Mouse (Mus musculus) forebrain, embryonic 11.5 days (tissue): ENCODE data around the gene Pnkp. TPM values are rescaled to one million over a fixed set of nuclear protein-coding genes. Genes with fewer than 3 reads are reported as not detected.

ENCODE experiments used
- ATAC-seq: fragments of 200-750 bp; cut with Nextera tagmentation; replicated peaks from 2 replicates; pipeline ENCODE4 v1.8.0; 2017; ENCODE audit warnings: moderate TSS enrichment; ENCODE audit not compliant: low FRiP score
- DNase-seq: peaks from one replicate; pipeline ENCODE4 v3.0.0-alpha.2; 2017; ENCODE audit warnings: low spot score
- H3K27ac ChIP-seq: fragments of 300-500 bp; sonication (generic); 2 replicates; pipeline ENCODE4 v1.5.1; 2014; ENCODE audit warnings: low read depth, low read length
- H3K27me3 ChIP-seq: fragments of 300-500 bp; sonication (generic); 2 replicates; pipeline ENCODE4 v1.6.1; 2014; ENCODE audit warnings: mild to moderate bottlenecking, low read length, mixed read lengths; ENCODE audit not compliant: control insufficient read depth, insufficient read depth
- H3K36me3 ChIP-seq: fragments of 300-500 bp; sonication (generic); 2 replicates; pipeline ENCODE4 v1.6.1; 2014; ENCODE audit warnings: mild to moderate bottlenecking, low read length, moderate library complexity, mixed read lengths; ENCODE audit not compliant: control insufficient read depth, insufficient read depth
- H3K4me1 ChIP-seq: fragments of 300-500 bp; sonication (generic); replicated peaks from 2 replicates; pipeline ENCODE4 v1.6.1; 2014; ENCODE audit warnings: low read length, mixed read lengths; ENCODE audit not compliant: control insufficient read depth, insufficient read depth
- H3K4me2 ChIP-seq: fragments of 300-500 bp; sonication (generic); 2 replicates; pipeline ENCODE4 v1.6.1; 2014; ENCODE audit warnings: low read depth, mild to moderate bottlenecking, low read length, moderate library complexity, mixed read lengths; ENCODE audit not compliant: severe bottlenecking
- H3K4me3 ChIP-seq: fragments of 300-500 bp; sonication (generic); 2 replicates; pipeline ENCODE4 v1.5.1; 2014; ENCODE audit warnings: low read depth, low read length
- H3K9ac ChIP-seq: fragments of 300-500 bp; sonication (generic); 2 replicates; pipeline ENCODE4 v1.6.1; 2014; ENCODE audit warnings: low read length
- H3K9me3 ChIP-seq: fragments of 300-500 bp; sonication (generic); 2 replicates; pipeline ENCODE4 v1.6.1; 2016; ENCODE audit warnings: low read length, mixed read lengths; ENCODE audit not compliant: control insufficient read depth
- WGBS: fragments of 180-500 bp; shearing (Covaris S2); extraction: QIAGEN DNeasy Blood & Tissue Kit; methylation state at CpG from one replicate; pipeline ENCODE4 v1.1.7; 2014; 5-methylcytosine and 5-hydroxymethylcytosine counted together
- microRNA counts: library from miRNA; unstranded; fragments of <30 nt; microRNA quantifications from one replicate; lab custom pipeline; 2015
- microRNA-seq: library from miRNA; unstranded; fragments of <30 nt; microRNA quantifications from one replicate; pipeline ENCODE4, GENCODE M21; 2016; ENCODE audit not compliant: insufficient number of aligned reads
- polyA plus RNA-seq: library from polyadenylated mRNA; unstranded; fragments of >200 nt; fragmentation: Nextera tagmentation; extraction: Ambion mirVana; gene quantifications from 2 replicates; pipeline ENCODE4 v1.2.1, GENCODE M21; 2014

The Pnkp gene
- polyA plus RNA-seq, 1 experiment from 2014 or later, result 32.1 TPM

DNA sequence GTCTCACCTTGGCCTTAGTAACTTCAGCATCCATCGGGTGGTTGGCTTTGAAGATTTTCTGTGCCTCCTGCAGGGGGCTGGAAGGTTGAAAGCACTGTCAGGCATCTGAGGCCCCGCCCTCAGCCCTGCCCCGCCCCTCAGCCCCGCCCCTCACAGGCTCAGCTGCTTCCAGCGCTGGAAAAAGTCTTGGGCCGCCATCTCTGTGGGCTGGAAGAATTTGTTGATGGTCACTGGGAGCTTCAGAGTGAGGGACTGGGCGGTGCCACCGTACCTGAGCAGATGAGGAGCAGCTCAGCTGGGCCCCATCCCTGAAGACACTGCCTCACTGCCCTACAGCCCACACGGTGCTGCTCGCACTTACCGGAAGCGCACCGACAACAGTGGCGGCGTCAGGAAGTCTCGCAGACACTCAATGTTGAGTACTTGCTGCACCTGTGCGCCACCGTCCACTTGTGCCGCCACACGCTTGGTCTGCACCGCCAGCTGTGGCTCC lies 44.3 kb downstream of the Pnkp start:
- WGBS, result 19% methylated on average over 21 of the region's 21 CpGs
- peak; percentile 90 for DNase-seq
- H3K36me3 ChIP-seq, result peaks cover 4% of the 10 kb centered on the region; the same call in 1 of the 2 replicates
- ATAC-seq, result peak; percentile 55
- peaks cover 13% of the 10 kb centered on the region for H3K4me1 ChIP-seq
- peak overlapping the region; percentile 12; the same call in 1 of the 2 replicates for H3K4me3 ChIP-seq
- H3K27me3 ChIP-seq, result no peaks in the 10 kb centered on the region
- peak overlapping the region; percentile 49 for H3K4me2 ChIP-seq
- peak overlapping the region; percentile 57 for H3K27ac ChIP-seq
- H3K9me3 ChIP-seq, result no peaks in the 10 kb centered on the region
- peak overlapping the region; percentile 37; the same call in 1 of the 2 replicates for H3K9ac ChIP-seq

DNA sequence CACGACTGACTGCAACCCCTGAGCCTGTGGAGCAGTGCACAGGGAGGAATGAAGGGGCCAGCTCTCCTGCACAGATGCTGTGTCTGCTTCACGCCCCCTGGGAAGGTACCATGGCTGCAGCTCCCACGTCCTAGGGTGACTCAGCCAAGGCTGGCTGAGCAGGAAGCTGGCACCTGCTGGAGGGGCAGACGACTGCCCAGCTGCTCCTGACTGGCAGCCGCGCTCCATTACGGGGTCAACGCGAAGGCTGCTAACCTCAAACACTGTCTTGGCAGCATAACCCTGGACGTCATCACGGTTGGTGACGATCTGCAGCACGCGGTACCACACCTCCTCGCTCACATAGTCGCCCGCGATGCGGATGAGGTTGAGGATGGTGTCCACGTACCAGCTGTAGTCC lies 48.5 kb downstream of the Pnkp start:
- DNase-seq (no peak), ATAC-seq (no peak)
- Histone ChIP-seq H3K4me1 (peaks cover 9% of the 10 kb centered on the region), H3K27me3 (no peaks in the 10 kb centered on the region), H3K9ac (no peak overlapping the region), H3K4me2 (no peak overlapping the region), H3K4me3 (no peak overlapping the region), H3K9me3 (no peaks in the 10 kb centered on the region), H3K27ac (no peak overlapping the region), H3K36me3 (peaks cover 4% of the 10 kb centered on the region; the same call in 1 of the 2 replicates)
- 94% methylated on average over 20 of the region's 20 CpGs for WGBS

DNA sequence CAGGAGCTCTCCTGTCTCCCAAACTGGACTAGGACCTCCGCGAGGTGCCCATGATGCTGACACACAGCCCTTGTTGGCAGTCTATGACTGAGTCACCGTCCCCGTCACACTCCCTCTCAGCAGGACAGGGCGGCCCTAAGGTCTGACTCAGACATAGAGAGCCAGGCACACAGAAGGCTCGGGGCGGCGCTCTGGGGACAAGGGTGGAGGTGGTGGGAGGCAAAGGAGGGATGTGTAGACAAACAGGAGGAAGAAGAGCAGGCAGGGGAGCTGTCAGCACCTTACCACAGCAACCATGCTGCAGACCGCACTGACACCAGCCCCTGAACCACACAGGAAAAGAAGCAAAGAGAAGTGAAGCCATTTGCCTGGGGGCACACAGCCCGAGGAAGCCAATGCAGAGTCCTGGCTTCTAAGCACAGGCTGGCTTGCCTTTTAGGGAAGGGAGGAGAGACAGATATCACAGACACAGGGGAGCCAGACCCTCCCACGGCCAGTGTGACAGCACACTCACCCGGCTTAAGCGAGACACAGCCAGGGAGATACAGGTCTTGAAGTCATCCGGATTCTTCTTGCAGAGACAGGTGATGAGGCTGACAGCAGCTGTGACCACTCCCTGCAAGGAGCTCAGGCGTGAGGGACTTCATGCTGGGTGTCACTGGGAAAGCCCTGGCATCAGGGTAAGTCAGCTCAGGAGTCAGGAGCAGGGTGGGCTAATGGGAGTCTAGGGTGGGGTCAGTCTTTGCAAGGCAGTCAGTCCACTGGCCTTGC lies 52.0 kb downstream of the Pnkp start:
- H3K36me3 ChIP-seq, result peaks cover 4% of the 10 kb centered on the region; the same call in 1 of the 2 replicates
- H3K4me2 ChIP-seq, result no peak overlapping the region
- H3K27me3 ChIP-seq, result no peaks in the 10 kb centered on the region
- H3K9ac ChIP-seq, result no peak overlapping the region
- no peaks in the 10 kb centered on the region for H3K4me1 ChIP-seq
- 93% methylated on average over 15 of the region's 15 CpGs for WGBS
- H3K27ac ChIP-seq, result no peak overlapping the region
- DNase-seq, result no peak
- H3K9me3 ChIP-seq, result no peaks in the 10 kb centered on the region
- no peak for ATAC-seq
- H3K4me3 ChIP-seq, result no peak overlapping the region

MicroRNAs encoded within 50 kb of the gene (microRNA counts, 519-probe panel; counts per million panel counts)
- microRNA mmu-miR-707 (lab: Ali Mortazavi, UCI), result 31.2 counts per million

Small RNAs within 50 kb of the gene (microRNA-seq; reads per million reads assigned to microRNA genes)
- gene Mir707, result not detected

Other genes starting within 250 kb of the Pnkp start
- 1.7 and 2.6 TPM in 2 replicates for gene Myh14, start 186.3 kb upstream of the Pnkp start, polyA plus RNA-seq
- not detected in 2 replicates for gene Izumo2, start 148.4 kb upstream of the Pnkp start, polyA plus RNA-seq
- gene Vrk3, start 108.7 kb upstream of the Pnkp start, polyA plus RNA-seq, result 41.7 and 42.2 TPM in 2 replicates
- gene Zfp473, start 106.1 kb upstream of the Pnkp start, polyA plus RNA-seq, result 3.9 and 4.4 TPM in 2 replicates
- 73.5 and 86.5 TPM in 2 replicates for gene Nup62, start 41.1 kb upstream of the Pnkp start, polyA plus RNA-seq
- gene Il4i1, start 40.8 kb upstream of the Pnkp start, polyA plus RNA-seq, result 1.1 and 1.4 TPM in 2 replicates
- 3.2 and 3.4 TPM in 2 replicates for gene Atf5, start 40.5 kb upstream of the Pnkp start, polyA plus RNA-seq
- 79.9 and 83.0 TPM in 2 replicates for gene Akt1s1, start 8.1 kb upstream of the Pnkp start, polyA plus RNA-seq
- 67.6 and 69.9 TPM in 2 replicates for gene Tbc1d17, start 8.1 kb upstream of the Pnkp start, polyA plus RNA-seq
- 454 and 526 TPM in 2 replicates for gene Ptov1, start 12.6 kb downstream of the Pnkp start, polyA plus RNA-seq
- gene Med25, start 35.6 kb downstream of the Pnkp start, polyA plus RNA-seq, result 135 and 139 TPM in 2 replicates
- 32.9 TPM in 2 replicates for gene Fuz, start 38.9 kb downstream of the Pnkp start, polyA plus RNA-seq
- gene Ap2a1, start 72.4 kb downstream of the Pnkp start, polyA plus RNA-seq, result 88.8 and 93.4 TPM in 2 replicates
- gene Tsks, start 86.1 kb downstream of the Pnkp start, polyA plus RNA-seq, result 0.23 TPM in 1 of 2 replicates, not detected in the other
- 26.3 and 27.2 TPM in 2 replicates for gene Cpt1c, start 117.7 kb downstream of the Pnkp start, polyA plus RNA-seq
- 286 and 301 TPM in 2 replicates for gene Prmt1, start 129.4 kb downstream of the Pnkp start, polyA plus RNA-seq
- gene Irf3, start 140.5 kb downstream of the Pnkp start, polyA plus RNA-seq, result 75.3 and 86.0 TPM in 2 replicates
- 70.6 and 74.9 TPM in 2 replicates for gene Bcl2l12, start 141.6 kb downstream of the Pnkp start, polyA plus RNA-seq
- 59.9 and 60.2 TPM in 2 replicates for gene Scaf1, start 159.2 kb downstream of the Pnkp start, polyA plus RNA-seq
- 15.5 and 16.6 TPM in 2 replicates for gene Rras, start 160.8 kb downstream of the Pnkp start, polyA plus RNA-seq
- 16.1 and 19.2 TPM in 2 replicates for gene Prr12, start 195.7 kb downstream of the Pnkp start, polyA plus RNA-seq
- gene Nosip, start 205.3 kb downstream of the Pnkp start, polyA plus RNA-seq, result 52.6 and 64.0 TPM in 2 replicates
- gene Prrg2, start 205.5 kb downstream of the Pnkp start, polyA plus RNA-seq, result 14.2 and 18.4 TPM in 2 replicates
- gene Rcn3, start 235.1 kb downstream of the Pnkp start, polyA plus RNA-seq, result 110 and 118 TPM in 2 replicates
- 7.1 and 7.3 TPM in 2 replicates for gene Fcgrt, start 246.7 kb downstream of the Pnkp start, polyA plus RNA-seq